Mouse (Mus musculus) lung, adult 10 weeks (tissue): ENCODE results near the gene Olfr819. TPM values are rescaled to one million over a fixed set of nuclear protein-coding genes. Genes with fewer than 3 reads are reported as not detected.

Source experiments
- polyA plus RNA-seq: library from polyadenylated mRNA; stranded (reverse); fragments of 350-450 nt; fragmentation: Illumina TruSeq; extraction: RNeasy Lipid Tissue Mini Kit (QIAGEN cat#74804); gene quantifications from one replicate; pipeline ENCODE4 v1.2.3, GENCODE M21; 2014; ENCODE audit warnings: low read depth, low replicate concordance; ENCODE audit not compliant: insufficient read depth

Olfr819 gene
- not detected for polyA plus RNA-seq

DNA sequence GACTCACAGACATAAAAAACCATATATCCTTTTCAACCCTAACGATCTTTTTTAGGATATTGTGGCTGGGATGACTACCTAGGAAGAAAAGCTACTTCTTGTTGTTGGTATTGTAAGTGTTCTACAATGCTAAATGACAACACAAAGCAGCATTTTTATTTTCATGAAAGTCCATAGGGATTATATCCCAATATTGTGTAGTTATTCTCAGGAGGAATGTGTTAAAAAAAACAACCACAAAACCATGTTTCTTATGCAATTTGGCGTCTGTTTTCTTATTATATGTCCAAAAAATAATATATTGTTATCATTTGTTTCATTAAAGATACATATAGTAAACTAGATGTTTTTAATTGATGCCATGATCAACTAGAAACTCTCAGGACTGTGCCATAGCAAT is at the start of gene Olfr819:
Gene Olfr819, minus strand, starts transcription at position 101 of the 400 bp plus-strand sequence.

DNA sequence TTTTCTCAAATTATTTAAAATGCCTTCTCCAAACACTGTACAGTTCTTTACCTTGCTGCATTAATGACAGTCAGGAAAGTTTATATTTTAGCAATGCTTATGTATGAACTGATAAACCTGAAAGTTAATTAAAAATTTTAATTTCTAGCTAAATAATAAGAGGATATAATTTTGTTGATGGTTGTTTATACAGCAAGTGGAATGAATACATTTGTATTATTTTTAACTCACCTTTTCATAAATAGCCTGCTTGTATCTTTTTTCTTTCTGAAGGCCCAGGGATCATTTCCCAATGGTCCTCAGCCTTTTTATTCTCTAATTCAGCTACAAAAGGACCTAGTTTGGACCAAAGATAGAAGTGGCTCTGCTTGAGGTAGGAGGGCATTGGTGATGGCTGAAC is 45.3 kb upstream of the Olfr819 start, which contains the start of gene Olfr820:
Gene Olfr820, plus strand, starts transcription at position 301 of the 400 bp plus-strand sequence.

DNA sequence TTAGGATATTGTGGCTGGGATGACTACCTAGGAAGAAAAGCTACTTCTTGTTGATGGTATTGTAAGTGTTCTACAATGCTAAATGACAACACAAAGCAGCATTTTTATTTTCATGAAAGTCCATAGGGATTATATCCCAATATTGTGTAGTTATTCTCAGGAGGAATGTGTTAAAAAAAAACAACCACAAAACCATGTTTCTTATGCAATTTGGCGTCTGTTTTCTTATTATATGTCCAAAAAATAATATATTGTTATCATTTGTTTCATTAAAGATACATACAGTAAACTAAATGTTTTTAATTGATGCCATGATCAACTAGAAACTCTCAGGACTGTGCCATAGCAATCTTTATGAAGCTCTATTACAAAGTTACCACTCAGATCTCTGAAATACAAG is 17.9 kb upstream of the Olfr819 start, which contains the start of gene Gm10310:
Gene Gm10310, minus strand, starts transcription at position 101 of the 400 bp plus-strand sequence.

DNA sequence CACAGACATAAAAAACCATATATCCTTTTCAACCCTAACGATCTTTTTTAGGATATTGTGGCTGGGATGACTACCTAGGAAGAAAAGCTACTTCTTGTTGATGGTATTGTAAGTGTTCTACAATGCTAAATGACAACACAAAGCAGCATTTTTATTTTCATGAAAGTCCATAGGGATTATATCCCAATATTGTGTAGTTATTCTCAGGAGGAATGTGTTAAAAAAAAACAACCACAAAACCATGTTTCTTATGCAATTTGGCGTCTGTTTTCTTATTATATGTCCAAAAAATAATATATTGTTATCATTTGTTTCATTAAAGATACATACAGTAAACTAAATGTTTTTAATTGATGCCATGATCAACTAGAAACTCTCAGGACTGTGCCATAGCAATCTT is 9.0 kb upstream of the Olfr819 start, which contains the start of gene Olfr247:
Gene Olfr247, minus strand, starts transcription at position 101 of the 400 bp plus-strand sequence.

DNA sequence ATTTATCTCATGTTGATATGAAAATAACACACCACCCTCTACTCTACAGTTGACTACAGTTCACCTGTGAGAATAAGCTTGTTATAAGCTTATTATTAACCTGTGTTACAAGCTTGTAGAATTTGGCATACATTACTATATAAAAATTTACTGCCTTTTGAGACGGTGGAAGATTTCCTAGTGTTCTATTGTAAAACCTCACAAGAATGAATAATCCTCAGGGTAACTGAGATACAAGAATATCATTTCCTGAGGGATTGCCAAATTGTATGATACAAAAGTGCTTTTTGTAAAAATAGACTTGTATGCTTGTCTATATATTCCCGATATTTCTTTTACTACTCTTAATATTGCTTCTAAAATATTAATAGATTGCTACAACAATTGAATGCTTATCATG is 18.1 kb downstream of the Olfr819 start, which contains the start of gene Olfr818:
Gene Olfr818, minus strand, starts transcription at position 101 of the 400 bp plus-strand sequence.

DNA sequence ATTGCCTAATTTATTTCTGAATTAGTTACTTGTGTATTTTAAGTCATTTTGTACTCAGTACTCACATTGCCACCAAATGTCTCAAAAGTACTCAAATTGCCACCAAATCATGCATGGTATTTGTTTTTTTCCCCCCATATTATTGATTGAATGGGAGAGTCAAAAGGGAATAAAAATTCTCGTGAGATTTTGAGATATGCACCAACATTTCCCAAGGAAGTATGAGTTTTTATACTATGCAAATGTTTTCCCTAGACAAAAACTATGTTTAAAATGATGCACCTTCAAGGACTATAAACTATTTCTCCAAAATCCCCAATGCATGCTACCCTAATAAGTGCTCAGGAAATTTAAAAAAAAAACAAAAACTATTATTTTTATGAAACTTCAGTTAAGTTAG is 51.6 kb downstream of the Olfr819 start, which contains the start of gene Olfr816:
Gene Olfr816, minus strand, starts transcription at position 101 of the 400 bp plus-strand sequence.

Other genes with a start within 250 kb of the Olfr819 start
- gene Olfr805, start 237.9 kb downstream of the Olfr819 start, polyA plus RNA-seq, result not detected
- gene Olfr806, start 225.3 kb downstream of the Olfr819 start, polyA plus RNA-seq, result not detected
- gene Olfr807, start 209.5 kb downstream of the Olfr819 start, polyA plus RNA-seq, result not detected
- gene Olfr808, start 201.8 kb downstream of the Olfr819 start, polyA plus RNA-seq, result not detected
- not detected for gene Olfr809, start 192.6 kb downstream of the Olfr819 start, polyA plus RNA-seq
- gene Olfr810, start 172.3 kb downstream of the Olfr819 start, polyA plus RNA-seq, result not detected
- not detected for gene Olfr811, start 162.9 kb downstream of the Olfr819 start, polyA plus RNA-seq
- not detected for gene Olfr812, start 121.2 kb downstream of the Olfr819 start, polyA plus RNA-seq
- gene Olfr813, start 111.9 kb downstream of the Olfr819 start, polyA plus RNA-seq, result not detected
- gene Olfr814, start 87.4 kb downstream of the Olfr819 start, polyA plus RNA-seq, result not detected
- gene Olfr815, start 61.4 kb downstream of the Olfr819 start, polyA plus RNA-seq, result not detected
- gene Olfr816, start 51.7 kb downstream of the Olfr819 start, polyA plus RNA-seq, result not detected
- not detected for gene Olfr818, start 18.2 kb downstream of the Olfr819 start, polyA plus RNA-seq
- gene Olfr247, start 8.9 kb upstream of the Olfr819 start, polyA plus RNA-seq, result not detected
- gene Gm10310, start 17.8 kb upstream of the Olfr819 start, polyA plus RNA-seq, result not detected
- not detected for gene Olfr820, start 45.4 kb upstream of the Olfr819 start, polyA plus RNA-seq
- gene Olfr821, start 63.1 kb upstream of the Olfr819 start, polyA plus RNA-seq, result not detected
- not detected for gene Olfr822, start 103.9 kb upstream of the Olfr819 start, polyA plus RNA-seq
- gene Olfr823, start 148.1 kb upstream of the Olfr819 start, polyA plus RNA-seq, result not detected
- not detected for gene Olfr824, start 162.7 kb upstream of the Olfr819 start, polyA plus RNA-seq
- not detected for gene Olfr825, start 199.5 kb upstream of the Olfr819 start, polyA plus RNA-seq
- gene Olfr826, start 216.9 kb upstream of the Olfr819 start, polyA plus RNA-seq, result not detected
- not detected for gene Olfr827, start 247.1 kb upstream of the Olfr819 start, polyA plus RNA-seq